Mouse (Mus musculus) midbrain, postnatal 0 days (tissue): ENCODE measurements around the gene Acvrl1. TPM values are rescaled to one million over a fixed set of nuclear protein-coding genes. Genes with fewer than 3 reads are reported as not detected.

ENCODE experiments used
- ATAC-seq: fragments of 200-750 bp; cut with Nextera tagmentation; 2 replicates; pipeline ENCODE4 v1.8.0; 2017; ENCODE audit warnings: moderate number of reproducible peaks, mild to moderate bottlenecking, moderate TSS enrichment, moderate library complexity; ENCODE audit not compliant: low FRiP score
- DNase-seq: peaks from one replicate; pipeline ENCODE4 v3.0.0-alpha.2; 2015; ENCODE audit warnings: low spot score
- H3K27ac ChIP-seq: fragments of 300-500 bp; sonication (generic); 2 replicates; pipeline ENCODE4 v1.5.1; 2014; ENCODE audit warnings: low read depth, mild to moderate bottlenecking, low read length, mixed read lengths
- H3K27me3 ChIP-seq: fragments of 300-500 bp; sonication (generic); 2 replicates; pipeline ENCODE4 v1.6.1; 2014; ENCODE audit warnings: low read length, control low read depth, mixed read lengths; ENCODE audit not compliant: insufficient read depth
- H3K36me3 ChIP-seq: fragments of 300-500 bp; sonication (generic); 2 replicates; pipeline ENCODE4 v1.6.1; 2014; ENCODE audit warnings: low read length, control low read depth, mixed read lengths; ENCODE audit not compliant: insufficient read depth
- H3K4me1 ChIP-seq: fragments of 300-500 bp; sonication (generic); 2 replicates; pipeline ENCODE4 v1.6.1; 2014; ENCODE audit warnings: mild to moderate bottlenecking, control low read depth, antibody characterized with exemption, low read length, mixed read lengths; ENCODE audit not compliant: insufficient read depth
- H3K4me2 ChIP-seq: fragments of 300-500 bp; sonication (generic); 2 replicates; pipeline ENCODE4 v1.6.1; 2014; ENCODE audit warnings: low read depth, mild to moderate bottlenecking, low read length, mixed read lengths; ENCODE audit not compliant: poor library complexity, severe bottlenecking
- H3K4me3 ChIP-seq: fragments of 300-500 bp; sonication (generic); 2 replicates; pipeline ENCODE4 v1.5.1; 2014; ENCODE audit warnings: low read depth, mild to moderate bottlenecking, low read length, moderate library complexity
- H3K9ac ChIP-seq: fragments of 300-500 bp; sonication (generic); replicated peaks from 2 replicates; pipeline ENCODE4 v1.6.1; 2014; ENCODE audit warnings: mild to moderate bottlenecking, low read length, moderate library complexity, mixed read lengths; ENCODE audit not compliant: poor library complexity, severe bottlenecking
- H3K9me3 ChIP-seq: fragments of 300-500 bp; sonication (generic); 2 replicates; pipeline ENCODE4 v1.6.1; 2016; ENCODE audit warnings: low read length, control low read depth
- CTCF ChIP-seq: IDR thresholded peaks from 2 replicates; pipeline ENCODE4 v1.5.1; 2016; ENCODE audit warnings: antibody characterized with exemption, mild to moderate bottlenecking
- WGBS: fragments of 180-500 bp; shearing (Covaris S2); extraction: QIAGEN DNeasy Blood & Tissue Kit; methylation state at CpG from one replicate; pipeline ENCODE4 v1.1.7; 2014; 5-methylcytosine and 5-hydroxymethylcytosine counted together
- polyA plus RNA-seq: library from polyadenylated mRNA; unstranded; fragments of >200 nt; fragmentation: Nextera tagmentation; extraction: Ambion mirVana; gene quantifications from 2 replicates; pipeline ENCODE4 v1.2.1, GENCODE M21; 2015
- total RNA-seq: library from RNA; depleted of rRNA; stranded (reverse); fragments of >200 nt; gene quantifications from 2 replicates; pipeline ENCODE4 v1.2.3, GENCODE M21; 2014

The Acvrl1 gene
- total and polyA plus RNA-seq, 2 experiments from 2014 or later: 6.1 to 8.4 TPM

GRCm38 (mm10) chr15:101164291-101164690, 36.0 kb downstream of the Acvrl1 start:
- Histone ChIP-seq H3K4me1 (peaks cover 5% of the 10 kb centered on the region; the same call in 1 of the 2 replicates), H3K27ac (no peak overlapping the region), H3K9ac (no peak overlapping the region), H3K27me3 (no peaks in the 10 kb centered on the region), H3K9me3 (no peaks in the 10 kb centered on the region), H3K4me3 (no peak overlapping the region), H3K4me2 (no peak overlapping the region), H3K36me3 (no peaks in the 10 kb centered on the region)
- TF ChIP-seq CTCF: no peak
- no peak for DNase-seq
- no peak for ATAC-seq
- 67% methylated on average over 5 of the region's 5 CpGs for WGBS

- DNase-seq: no peak
- H3K4me3 ChIP-seq: no peak overlapping the region
- H3K27ac ChIP-seq: no peak overlapping the region
- no peak for ATAC-seq
- no peak overlapping the region for H3K9ac ChIP-seq
- H3K4me2 ChIP-seq: no peak overlapping the region
- WGBS: 75% methylated on average over 16 of the region's 16 CpGs
- H3K9me3 ChIP-seq: no peaks in the 10 kb centered on the region
- peaks cover 1% of the 10 kb centered on the region; the same call in 1 of the 2 replicates for H3K4me1 ChIP-seq
- H3K36me3 ChIP-seq: no peaks in the 10 kb centered on the region
- H3K27me3 ChIP-seq: no peaks in the 10 kb centered on the region
- no peak for TF ChIP-seq CTCF
Observed at GRCm38 (mm10) chr15:101165658-101166437, 37.5 kb downstream of the Acvrl1 start.

GRCm38 (mm10) chr15:101167553-101167952, 39.2 kb downstream of the Acvrl1 start:
- H3K9me3 ChIP-seq: no peaks in the 10 kb centered on the region
- WGBS: 56% methylated on average over 11 of the region's 11 CpGs
- no peaks in the 10 kb centered on the region for H3K36me3 ChIP-seq
- no peaks in the 10 kb centered on the region for H3K27me3 ChIP-seq
- no peak overlapping the region for H3K4me3 ChIP-seq
- no peak overlapping the region for H3K4me2 ChIP-seq
- no peaks in the 10 kb centered on the region for H3K4me1 ChIP-seq
- no peak for ATAC-seq
- no peak overlapping the region for H3K9ac ChIP-seq
- H3K27ac ChIP-seq: no peak overlapping the region
- no peak for TF ChIP-seq CTCF
- no peak for DNase-seq

GRCm38 (mm10) chr15:101169910-101170309, 41.6 kb downstream of the Acvrl1 start:
- ATAC-seq: no peak
- no peak for DNase-seq
- Histone ChIP-seq H3K9ac (no peak overlapping the region), H3K4me1 (no peaks in the 10 kb centered on the region), H3K27me3 (no peaks in the 10 kb centered on the region), H3K4me3 (no peak overlapping the region), H3K9me3 (no peaks in the 10 kb centered on the region), H3K36me3 (no peaks in the 10 kb centered on the region), H3K4me2 (no peak overlapping the region), H3K27ac (no peak overlapping the region)
- no peak for TF ChIP-seq CTCF
- 92% methylated on average over 5 of the region's 5 CpGs for WGBS

- Histone ChIP-seq H3K9ac (no peak overlapping the region), H3K36me3 (no peaks in the 10 kb centered on the region), H3K27ac (no peak overlapping the region), H3K4me2 (no peak overlapping the region), H3K27me3 (no peaks in the 10 kb centered on the region), H3K4me1 (no peaks in the 10 kb centered on the region), H3K4me3 (no peak overlapping the region), H3K9me3 (no peaks in the 10 kb centered on the region)
- DNase-seq (no peak), ATAC-seq (no peak)
- WGBS: 81% methylated on average over 10 of the region's 10 CpGs
- TF ChIP-seq CTCF: no peak
Observed at GRCm38 (mm10) chr15:101170413-101170980, 42.2 kb downstream of the Acvrl1 start.

- Histone ChIP-seq H3K4me2 (no peak overlapping the region), H3K4me3 (no peak overlapping the region), H3K36me3 (no peaks in the 10 kb centered on the region), H3K9ac (no peak overlapping the region), H3K27me3 (no peaks in the 10 kb centered on the region), H3K4me1 (no peaks in the 10 kb centered on the region), H3K27ac (no peak overlapping the region), H3K9me3 (no peaks in the 10 kb centered on the region)
- no peak for DNase-seq
- 80% methylated on average over 4 of the region's 4 CpGs for WGBS
- no peak for ATAC-seq
- TF ChIP-seq CTCF: no peak
Observed at GRCm38 (mm10) chr15:101171272-101171671, 43.0 kb downstream of the Acvrl1 start.
